Mouse (Mus musculus) lung, postnatal 0 days (tissue): ENCODE results near the gene Ankrd34c. TPM values are rescaled to one million over a fixed set of nuclear protein-coding genes. Genes with fewer than 3 reads are reported as not detected.

ENCODE experiments used
- ATAC-seq: fragments of 200-750 bp; cut with Nextera tagmentation; 2 replicates; pipeline ENCODE4 v1.8.0; 2017; ENCODE audit warnings: moderate library complexity
- DNase-seq: peaks from one replicate; pipeline ENCODE4 v3.0.0-alpha.2; 2016; ENCODE audit warnings: low spot score
- H3K27ac ChIP-seq: fragments of 300-500 bp; sonication (generic); 2 replicates; pipeline ENCODE4 v1.5.1; 2014; ENCODE audit warnings: antibody characterized with exemption, mild to moderate bottlenecking, low read length, mixed read lengths
- H3K27me3 ChIP-seq: fragments of 300-500 bp; sonication (generic); replicated peaks from 2 replicates; pipeline ENCODE4 v1.6.1; 2014; ENCODE audit warnings: low read length, mixed read lengths; ENCODE audit not compliant: insufficient read depth
- H3K36me3 ChIP-seq: fragments of 300-500 bp; sonication (generic); 2 replicates; pipeline ENCODE4 v1.6.1; 2014; ENCODE audit warnings: low read length, mixed read lengths; ENCODE audit not compliant: insufficient read depth
- H3K4me1 ChIP-seq: fragments of 300-500 bp; sonication (generic); 2 replicates; pipeline ENCODE4 v1.6.1; 2014; ENCODE audit warnings: antibody characterized with exemption, low read depth, low read length, mixed read lengths; ENCODE audit not compliant: insufficient read depth
- H3K4me2 ChIP-seq: fragments of 300-500 bp; sonication (generic); replicated peaks from 2 replicates; pipeline ENCODE4 v1.6.1; 2014; ENCODE audit warnings: low read depth, mild to moderate bottlenecking, low read length, moderate library complexity, mixed read lengths
- H3K4me3 ChIP-seq: fragments of 300-500 bp; sonication (generic); 2 replicates; pipeline ENCODE4 v1.5.1; 2014; ENCODE audit warnings: low read depth, low read length
- H3K9ac ChIP-seq: fragments of 300-500 bp; sonication (generic); replicated peaks from 2 replicates; pipeline ENCODE4 v1.6.1; 2014; ENCODE audit warnings: low read depth, mild to moderate bottlenecking
- H3K9me3 ChIP-seq: fragments of 300-500 bp; sonication (generic); 2 replicates; pipeline ENCODE4 v1.6.1; 2016; ENCODE audit warnings: low read length, mixed read lengths
- CTCF ChIP-seq: IDR thresholded peaks from 2 replicates; pipeline ENCODE4 v1.5.1; 2016; ENCODE audit warnings: antibody characterized with exemption, mild to moderate bottlenecking
- EP300 ChIP-seq: IDR thresholded peaks from 2 replicates; pipeline ENCODE4 v1.6.1; 2016; ENCODE audit warnings: antibody characterized with exemption, mild to moderate bottlenecking, control low read depth
- WGBS: fragments of 180-500 bp; shearing (Covaris S2); extraction: QIAGEN DNeasy Blood & Tissue Kit; methylation state at CpG from one replicate; pipeline ENCODE4 v1.1.7; 2014; 5-methylcytosine and 5-hydroxymethylcytosine counted together
- polyA plus RNA-seq: library from polyadenylated mRNA; unstranded; fragments of >200 nt; fragmentation: Nextera tagmentation; extraction: Ambion mirVana; gene quantifications from 2 replicates; pipeline ENCODE4 v1.2.1, GENCODE M21; 2015

Ankrd34c gene
- polyA plus RNA-seq, 1 experiment from 2014 or later = not detected

- Histone ChIP-seq H3K4me2 (peak overlapping the region; percentile 94), H3K4me3 (peak overlapping the region; percentile 55), H3K36me3 (no peaks in the 10 kb centered on the region), H3K4me1 (no peaks in the 10 kb centered on the region), H3K27ac (peak overlapping the region; percentile 51; the same call in 1 of the 2 replicates), H3K9me3 (no peaks in the 10 kb centered on the region), H3K27me3 (no peaks in the 10 kb centered on the region), H3K9ac (peak overlapping the region; percentile 69)
- no peak for ATAC-seq
- TF ChIP-seq EP300 (no peak), CTCF (no peak)
- no peak for DNase-seq
- 6% methylated on average over 10 of the region's 10 CpGs for WGBS
These were observed 33.1 kb downstream of the Ankrd34c start for GRCm38 (mm10) chr9:89705197-89705533.

- 2% methylated on average over 49 of the region's 52 CpGs for WGBS
- ATAC-seq = peak; percentile 99
- no peaks in the 10 kb centered on the region for H3K9me3 ChIP-seq
- no peaks in the 10 kb centered on the region; the same call in 1 of the 2 replicates for H3K36me3 ChIP-seq
- no peaks in the 10 kb centered on the region for H3K27me3 ChIP-seq
- H3K9ac ChIP-seq = peak within 1 kb of the TSS; percentile 69
- H3K27ac ChIP-seq = peak within 1 kb of the TSS; percentile 51; the same call in 1 of the 2 replicates
- DNase-seq = peak; percentile 97
- peak within 1 kb of the TSS; percentile 94 for H3K4me2 ChIP-seq
- TF ChIP-seq CTCF (peak; percentile 41), EP300 (no peak)
- peak within 1 kb of the TSS; percentile 55 for H3K4me3 ChIP-seq
- no peaks in the 10 kb centered on the region for H3K4me1 ChIP-seq
These were observed 33.7 kb downstream of the Ankrd34c start, which contains the start of gene Tmed3 for GRCm38 (mm10) chr9:89704265-89705196. Gene Tmed3 (minus strand): TSS chr9:89705068.

DNA sequence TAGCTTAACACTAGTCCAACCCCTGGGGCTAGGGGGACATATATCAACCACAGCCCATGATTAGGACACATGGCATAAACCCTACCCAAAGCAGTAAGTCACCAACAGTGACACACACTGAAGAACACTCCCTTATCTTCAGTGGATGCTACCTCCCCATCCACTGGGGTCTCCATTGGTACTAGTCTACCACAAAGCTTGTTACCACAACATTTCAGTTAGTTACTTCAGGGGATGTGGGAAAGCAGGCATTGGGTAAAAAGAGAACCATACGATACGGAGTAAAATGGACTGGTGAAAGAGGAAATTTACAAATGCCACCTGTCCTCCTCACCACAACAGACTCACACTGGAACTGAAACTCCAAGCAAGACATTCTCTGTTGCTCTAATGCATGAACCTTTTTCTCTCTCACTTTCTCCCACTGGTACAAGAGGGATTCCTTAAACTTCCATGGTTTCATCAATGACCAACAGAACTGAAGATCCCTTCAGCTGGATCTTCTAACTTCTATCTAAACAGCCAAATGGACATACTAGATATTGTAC, 37.3 kb downstream of the Ankrd34c start:
- H3K9ac ChIP-seq = no peak overlapping the region
- TF ChIP-seq EP300 (no peak), CTCF (no peak)
- ATAC-seq (no peak), DNase-seq (no peak)
- no peak overlapping the region for H3K27ac ChIP-seq
- peaks cover 9% of the 10 kb centered on the region; the same call in 1 of the 2 replicates for H3K36me3 ChIP-seq
- no peaks in the 10 kb centered on the region for H3K4me1 ChIP-seq
- 96% methylated on average over 2 of the region's 2 CpGs for whole genome bisulfite sequencing
- no peak overlapping the region for H3K4me3 ChIP-seq
- no peaks in the 10 kb centered on the region for H3K9me3 ChIP-seq
- H3K27me3 ChIP-seq = no peaks in the 10 kb centered on the region
- no peak overlapping the region for H3K4me2 ChIP-seq

DNA sequence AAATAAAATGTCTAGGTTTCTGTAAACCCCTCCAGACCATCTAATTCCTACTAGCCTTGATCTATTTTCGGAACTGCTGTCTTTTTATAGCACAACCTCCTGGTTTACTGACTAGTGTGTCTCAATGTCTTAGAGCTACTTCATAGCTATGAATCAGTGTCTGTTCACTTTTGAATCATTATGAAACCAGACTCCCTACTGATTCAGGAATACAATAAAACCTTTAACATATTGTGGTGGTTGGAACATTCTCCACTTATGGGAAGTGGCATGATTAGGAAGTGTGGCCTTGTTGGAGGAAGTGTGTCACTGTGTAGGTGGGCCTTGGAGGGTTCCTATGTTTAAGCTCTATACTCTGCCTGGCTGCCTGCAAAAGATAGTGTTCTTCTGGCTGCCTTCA, 43.1 kb downstream of the Ankrd34c start:
- ATAC-seq (no peak), DNase-seq (no peak)
- Histone ChIP-seq H3K27ac (no peak overlapping the region), H3K9me3 (no peaks in the 10 kb centered on the region), H3K9ac (no peak overlapping the region), H3K4me1 (no peaks in the 10 kb centered on the region), H3K27me3 (no peaks in the 10 kb centered on the region), H3K4me2 (no peak overlapping the region), H3K4me3 (no peak overlapping the region), H3K36me3 (peaks cover 9% of the 10 kb centered on the region; the same call in 1 of the 2 replicates)
- WGBS = 87% methylated on average over 1 of the region's 1 CpGs
- TF ChIP-seq EP300 (no peak), CTCF (no peak)

DNA sequence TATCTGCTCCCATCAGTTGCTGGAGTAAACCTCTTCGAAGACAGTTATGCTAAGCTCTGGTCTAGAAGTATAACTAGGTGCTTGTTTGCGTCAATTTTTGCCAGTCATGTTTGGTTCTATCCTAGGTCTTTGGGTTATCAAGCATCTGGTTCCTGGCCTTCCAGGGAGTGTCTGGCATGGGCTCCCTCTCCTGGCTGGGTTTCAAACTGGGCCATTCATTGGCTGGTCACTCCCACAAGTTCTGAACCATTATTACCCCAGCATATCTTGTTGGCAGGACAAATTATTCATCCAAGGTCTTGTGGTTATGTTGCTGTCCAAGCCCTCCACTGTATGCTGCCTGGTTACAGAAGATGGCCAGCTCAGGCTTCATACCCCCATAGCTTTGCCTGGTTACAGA, 44.6 kb downstream of the Ankrd34c start:
- 89% methylated on average over 2 of the region's 2 CpGs for WGBS
- Histone ChIP-seq H3K36me3 (peaks cover 2% of the 10 kb centered on the region; the same call in 1 of the 2 replicates), H3K27me3 (no peaks in the 10 kb centered on the region), H3K4me2 (no peak overlapping the region), H3K9me3 (no peaks in the 10 kb centered on the region), H3K4me3 (no peak overlapping the region), H3K9ac (no peak overlapping the region), H3K27ac (no peak overlapping the region), H3K4me1 (no peaks in the 10 kb centered on the region)
- TF ChIP-seq CTCF = no peak
- TF ChIP-seq EP300 = no peak
- ATAC-seq (no peak), DNase-seq (no peak)

GRCm38 (mm10) chr9:89689179-89689578, 49.1 kb downstream of the Ankrd34c start:
- Histone ChIP-seq H3K27me3 (no peaks in the 10 kb centered on the region), H3K9ac (no peak overlapping the region), H3K4me3 (no peak overlapping the region), H3K4me2 (no peak overlapping the region), H3K4me1 (no peaks in the 10 kb centered on the region), H3K27ac (no peak overlapping the region), H3K9me3 (no peaks in the 10 kb centered on the region), H3K36me3 (no peaks in the 10 kb centered on the region)
- DNase-seq (no peak), ATAC-seq (no peak)
- TF ChIP-seq CTCF = no peak
- TF ChIP-seq EP300 = no peak
- WGBS = 36% methylated on average over 1 of the region's 1 CpGs
